ENCODE assay signal across 8 mouse cellular contexts in genomic region chr7:80439032-80439760, GRCm38 (mm10). TPM values are rescaled to one million over a fixed set of nuclear protein-coding genes. Genes with fewer than 3 reads are reported as not detected.
A peak's percentile ranks its signal among the peaks of the same experiment; 100 is the strongest.
DNase-seq lines count a peak whose midpoint lies in the region; ATAC-seq and TF ChIP-seq lines count a peak whose summit lies in the region.

No protein-coding gene starts in this region.

- TF ChIP-seq CTCF in kidney, postnatal 0 days (IDR thresholded peaks at IDR 0.05; ENCODE audit: low read depth), result no peak

- H3K36me3 ChIP-seq in forebrain, embryonic 14.5 days (ENCODE audit: control insufficient read depth, insufficient read depth, low read length), result no peaks in the 10 kb centered on the region
- no peaks in the 10 kb centered on the region for H3K36me3 ChIP-seq in forebrain, embryonic 13.5 days (ENCODE audit: poor library complexity, severe bottlenecking)
- H3K36me3 ChIP-seq in kidney, embryonic 16.5 days (ENCODE audit: insufficient read depth, low read length), result no peaks in the 10 kb centered on the region
- no peaks in the 10 kb centered on the region for H3K36me3 ChIP-seq in kidney, postnatal 0 days (ENCODE audit: insufficient read depth, low read length)

- no peak overlapping the region for H3K9ac ChIP-seq in forebrain, embryonic 14.5 days (ENCODE audit: low read length)
- H3K9ac ChIP-seq in forebrain, embryonic 13.5 days, result no peak overlapping the region
- H3K9ac ChIP-seq in kidney, embryonic 16.5 days (replicated peaks; ENCODE audit: low read length), result no peak overlapping the region
- peak overlapping the region; percentile 24; the same call in 1 of the 2 replicates for H3K9ac ChIP-seq in kidney, postnatal 0 days (ENCODE audit: low read depth, low read length)

- ATAC-seq in forebrain, embryonic 14.5 days, result no peak
- ATAC-seq in forebrain, embryonic 13.5 days, result no peak
- ATAC-seq in kidney, embryonic 16.5 days (ENCODE audit: low FRiP score, low TSS enrichment), result peak; percentile 64
- ATAC-seq in kidney, postnatal 0 days (replicated peaks; ENCODE audit: low FRiP score, low read depth), result peak; percentile 31; the same call in 1 of the 2 replicates

- no peaks in the 10 kb centered on the region for H3K27me3 ChIP-seq in forebrain, embryonic 14.5 days (replicated peaks; ENCODE audit: control insufficient read depth, insufficient read depth, low read length)
- H3K27me3 ChIP-seq in forebrain, embryonic 13.5 days, result no peaks in the 10 kb centered on the region
- no peaks in the 10 kb centered on the region for H3K27me3 ChIP-seq in kidney, embryonic 16.5 days (ENCODE audit: insufficient read depth, low read length)
- H3K27me3 ChIP-seq in kidney, postnatal 0 days (ENCODE audit: insufficient read depth, low read length), result no peaks in the 10 kb centered on the region

- H3K9me3 ChIP-seq in forebrain, embryonic 14.5 days (replicated peaks; ENCODE audit: control insufficient read depth, low read length), result no peaks in the 10 kb centered on the region
- H3K9me3 ChIP-seq in forebrain, embryonic 13.5 days (replicated peaks), result no peaks in the 10 kb centered on the region
- H3K9me3 ChIP-seq in kidney, embryonic 16.5 days (ENCODE audit: low read length), result no peaks in the 10 kb centered on the region
- H3K9me3 ChIP-seq in kidney, postnatal 0 days (replicated peaks; ENCODE audit: low read length), result no peaks in the 10 kb centered on the region

- no peak overlapping the region for H3K27ac ChIP-seq in forebrain, embryonic 14.5 days (ENCODE audit: low read depth, low read length)
- no peak overlapping the region for H3K27ac ChIP-seq in forebrain, embryonic 13.5 days
- H3K27ac ChIP-seq in kidney, embryonic 16.5 days (ENCODE audit: low read length), result peak overlapping the region; percentile 55; the same call in 1 of the 2 replicates
- 0 out of 2 replicates have a peak overlapping the region, but pooled peaks have one; percentile 25 for H3K27ac ChIP-seq in kidney, postnatal 0 days

- peak; percentile 38 for DNase-seq in forebrain, embryonic 14.5 days (ENCODE audit: low spot score)
- no peak for DNase-seq in kidney, adult 11 months
- DNase-seq in adrenal gland, adult 8-10 months, result peak; percentile 73
- DNase-seq in kidney, postnatal 0 days (ENCODE audit: low spot score), result peak; percentile 61
- no peak for DNase-seq in cerebellum, postnatal 25 days
- no peak for DNase-seq in cerebellum, adult 9-11 months

- no peaks in the 10 kb centered on the region for H3K4me1 ChIP-seq in forebrain, embryonic 14.5 days (ENCODE audit: control insufficient read depth, insufficient read depth, low read length)
- H3K4me1 ChIP-seq in forebrain, embryonic 13.5 days, result peaks cover 4% of the 10 kb centered on the region; the same call in 1 of the 2 replicates
- peaks cover 22% of the 10 kb centered on the region for H3K4me1 ChIP-seq in kidney, embryonic 16.5 days (ENCODE audit: insufficient read depth, low read length)
- H3K4me1 ChIP-seq in kidney, postnatal 0 days (replicated peaks; ENCODE audit: insufficient read depth, low read length), result peaks cover 8% of the 10 kb centered on the region

- no peak overlapping the region for H3K4me2 ChIP-seq in forebrain, embryonic 14.5 days (ENCODE audit: low read length)
- no peak overlapping the region for H3K4me2 ChIP-seq in forebrain, embryonic 13.5 days
- peak overlapping the region; percentile 43 for H3K4me2 ChIP-seq in kidney, embryonic 16.5 days (replicated peaks; ENCODE audit: low read depth, low read length)
- peak overlapping the region; percentile 37 for H3K4me2 ChIP-seq in kidney, postnatal 0 days (ENCODE audit: low read length)

- 42% methylated on average over 15 of the region's 15 CpGs for WGBS in forebrain, embryonic 14.5 days
- WGBS in forebrain, embryonic 13.5 days, result 37% methylated on average over 15 of the region's 15 CpGs
- WGBS in kidney, embryonic 16.5 days, result 20% methylated on average over 13 of the region's 15 CpGs
- 15% methylated on average over 15 of the region's 15 CpGs for WGBS in kidney, postnatal 0 days

- H3K4me3 ChIP-seq in forebrain, embryonic 14.5 days (ENCODE audit: low read depth, low read length), result no peak overlapping the region
- H3K4me3 ChIP-seq in forebrain, embryonic 13.5 days, result no peak overlapping the region
- peak overlapping the region; percentile 17 for H3K4me3 ChIP-seq in kidney, embryonic 16.5 days (ENCODE audit: low read length)
- no peak overlapping the region for H3K4me3 ChIP-seq in kidney, postnatal 0 days (replicated peaks; ENCODE audit: low read depth, low read length)

RNA-seq across cellular contexts. Expression of gene Furin, which starts 34.0 kb away (rescaled TPM):
- 3.9 and 4.1 TPM in 2 replicates for polyA plus RNA-seq in forebrain, embryonic 14.5 days (2014; fragmentation: Nextera tagmentation; extraction: Ambion mirVana)
- polyA plus RNA-seq in forebrain, embryonic 13.5 days (2015; fragmentation: Nextera tagmentation; extraction: Ambion mirVana), result 3.0 and 3.4 TPM in 2 replicates
- polyA plus RNA-seq in kidney, embryonic 16.5 days (2015; fragmentation: Nextera tagmentation; extraction: Ambion mirVana), result 13.4 and 13.7 TPM in 2 replicates
- total RNA-seq in adrenal gland, adult 8-10 months (2022), result 100 to 1,000 TPM; 153 to 192 (median 166) TPM
- polyA plus RNA-seq in kidney, postnatal 0 days (2015; fragmentation: Nextera tagmentation; extraction: Ambion mirVana), result 20.8 and 22.9 TPM in 2 replicates

RNA-seq across cellular contexts. Expression of gene Fes, which starts 51.5 kb away (rescaled TPM):
- polyA plus RNA-seq in forebrain, embryonic 14.5 days (2014; fragmentation: Nextera tagmentation; extraction: Ambion mirVana), result 2.4 and 3.5 TPM in 2 replicates
- 4.0 and 4.1 TPM in 2 replicates for polyA plus RNA-seq in forebrain, embryonic 13.5 days (2015; fragmentation: Nextera tagmentation; extraction: Ambion mirVana)
- polyA plus RNA-seq in kidney, embryonic 16.5 days (2015; fragmentation: Nextera tagmentation; extraction: Ambion mirVana), result 16.8 and 18.3 TPM in 2 replicates
- 10 to 100 TPM in 3 of 4 experiments, 1 to 10 TPM in 1; 7.1 to 20.3 (median 15.2) TPM for total RNA-seq in adrenal gland, adult 8-10 months (2022)
- 12.4 and 12.5 TPM in 2 replicates for polyA plus RNA-seq in kidney, postnatal 0 days (2015; fragmentation: Nextera tagmentation; extraction: Ambion mirVana)

Comparison
In these comparisons a context has a peak if more than half of its experiments do, and no peak if none do; other contexts are left out.
1. DNase-seq: peak in forebrain, embryonic 14.5 days (single experiment), adrenal gland, adult 8-10 months (single experiment) and kidney, postnatal 0 days (single experiment); none in kidney, adult 11 months (single experiment), cerebellum, postnatal 25 days (0 of 2) and cerebellum, adult 9-11 months (single experiment).
2. ATAC-seq: peak in kidney, embryonic 16.5 days (single experiment) and kidney, postnatal 0 days (single experiment); none in forebrain, embryonic 14.5 days (single experiment) and forebrain, embryonic 13.5 days (single experiment).
3. H3K27ac ChIP-seq: peak in kidney, embryonic 16.5 days (single experiment) and kidney, postnatal 0 days (single experiment); none in forebrain, embryonic 14.5 days (single experiment) and forebrain, embryonic 13.5 days (single experiment).
4. H3K4me2 ChIP-seq: peak in kidney, embryonic 16.5 days (single experiment) and kidney, postnatal 0 days (single experiment); none in forebrain, embryonic 14.5 days (single experiment) and forebrain, embryonic 13.5 days (single experiment).